Mouse (Mus musculus): Measurements from ENCODE around the gene Tmem231. TPM values are rescaled to one million over a fixed set of nuclear protein-coding genes. Genes with fewer than 3 reads are reported as not detected.

Tmem231 gene
- polyA plus RNA-seq (2014; fragmentation: Nextera tagmentation; extraction: Ambion mirVana), result 12.8 and 13.8 TPM in 2 replicates

DNA sequence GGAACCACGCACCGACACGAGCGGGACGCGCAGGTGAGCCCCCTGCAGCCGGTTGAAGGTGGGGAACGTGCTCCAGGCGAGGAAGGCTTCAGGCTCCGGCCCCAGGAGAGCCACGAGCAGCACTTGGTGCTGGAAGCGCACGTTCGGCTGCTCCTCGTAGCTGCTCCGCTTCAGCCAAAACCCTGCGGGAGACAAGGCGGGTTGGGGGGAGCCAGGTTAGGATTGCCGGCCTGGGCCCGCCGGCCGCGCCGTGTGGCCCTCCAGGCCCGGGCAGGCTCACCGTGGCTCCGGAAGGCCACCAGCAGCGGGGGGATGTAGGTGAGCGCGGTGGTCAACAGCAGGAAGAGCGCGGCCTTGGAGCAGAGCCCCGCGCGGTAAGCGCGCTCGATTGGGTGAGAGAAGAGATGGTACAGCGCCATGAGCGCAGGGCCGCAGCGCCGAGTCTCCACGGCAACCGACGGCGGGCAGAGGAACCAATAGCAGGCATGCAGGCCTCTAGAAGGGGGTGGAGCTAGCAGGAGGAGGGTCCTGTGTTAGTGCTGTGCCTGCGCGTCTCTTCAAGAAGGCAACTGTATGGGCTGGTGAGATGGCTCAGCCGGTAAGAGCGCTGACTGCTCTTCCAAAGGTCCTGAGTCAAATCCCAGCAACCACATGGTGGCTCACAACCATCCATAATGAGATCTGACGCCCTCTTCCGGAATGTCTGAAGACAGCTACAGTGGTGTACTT lies at the start of gene Tmem231:
Gene Tmem231 (minus strand): TSS at position 534 of the 729 bp plus-strand sequence.
- Histone ChIP-seq H3K4me1 (replicated peaks; ENCODE audit: control insufficient read depth, insufficient read depth, low read length) (peaks cover 10% of the 10 kb centered on the region), H3K36me3 (ENCODE audit: control insufficient read depth, insufficient read depth, low read length) (no peaks in the 10 kb centered on the region), H3K4me2 (ENCODE audit: low read length) (peak within 1 kb of the TSS; percentile 87), H3K9me3 (ENCODE audit: control insufficient read depth, low read length) (no peaks in the 10 kb centered on the region), H3K27me3 (replicated peaks; ENCODE audit: control insufficient read depth, insufficient read depth, low read length) (no peaks in the 10 kb centered on the region), H3K9ac (ENCODE audit: low read length) (peak within 1 kb of the TSS; percentile 57), H3K4me3 (ENCODE audit: low read depth, low read length) (peak within 1 kb of the TSS; percentile 63), H3K27ac (ENCODE audit: low read depth) (peak within 1 kb of the TSS; percentile 69)
- peak; percentile 98 for ATAC-seq (replicated peaks; ENCODE audit: low FRiP score, low TSS enrichment, low read depth)
- peak; percentile 87 for DNase-seq (ENCODE audit: low spot score)
- 1% methylated on average over 53 of the region's 53 CpGs for WGBS

DNA sequence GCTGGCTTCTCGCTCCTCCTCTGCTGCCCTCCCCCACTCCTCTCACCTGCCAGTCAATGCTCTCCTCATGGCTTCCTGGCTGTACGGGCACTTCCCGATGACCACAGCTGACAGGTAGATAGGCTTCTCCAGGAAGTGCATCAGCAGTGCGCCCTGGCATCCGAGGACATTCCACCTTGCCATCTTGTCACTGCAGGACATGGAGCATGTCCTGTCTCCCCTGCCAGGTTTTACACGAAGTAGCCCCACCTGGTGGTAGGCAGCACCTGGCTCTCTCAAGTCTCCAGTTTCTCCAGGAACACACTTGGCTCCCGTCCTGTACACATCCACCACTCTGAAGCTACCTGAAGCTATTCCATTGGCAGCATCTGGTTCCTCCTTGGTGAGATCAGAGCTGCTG lies 48.4 kb upstream of the Tmem231 start:
- no peak overlapping the region for H3K9ac ChIP-seq (ENCODE audit: low read length)
- H3K4me3 ChIP-seq (ENCODE audit: low read depth, low read length), result no peak overlapping the region
- DNase-seq (ENCODE audit: low spot score) (no peak), ATAC-seq (replicated peaks; ENCODE audit: low FRiP score, low TSS enrichment, low read depth) (no peak)
- H3K36me3 ChIP-seq (ENCODE audit: control insufficient read depth, insufficient read depth, low read length), result peaks cover 61% of the 10 kb centered on the region
- no peaks in the 10 kb centered on the region for H3K27me3 ChIP-seq (replicated peaks; ENCODE audit: control insufficient read depth, insufficient read depth, low read length)
- H3K9me3 ChIP-seq (ENCODE audit: control insufficient read depth, low read length), result no peaks in the 10 kb centered on the region
- no peak overlapping the region for H3K4me2 ChIP-seq (ENCODE audit: low read length)
- H3K27ac ChIP-seq (ENCODE audit: low read depth), result no peak overlapping the region
- no peaks in the 10 kb centered on the region for H3K4me1 ChIP-seq (replicated peaks; ENCODE audit: control insufficient read depth, insufficient read depth, low read length)
- WGBS, result 78% methylated on average over 7 of the region's 7 CpGs

DNA sequence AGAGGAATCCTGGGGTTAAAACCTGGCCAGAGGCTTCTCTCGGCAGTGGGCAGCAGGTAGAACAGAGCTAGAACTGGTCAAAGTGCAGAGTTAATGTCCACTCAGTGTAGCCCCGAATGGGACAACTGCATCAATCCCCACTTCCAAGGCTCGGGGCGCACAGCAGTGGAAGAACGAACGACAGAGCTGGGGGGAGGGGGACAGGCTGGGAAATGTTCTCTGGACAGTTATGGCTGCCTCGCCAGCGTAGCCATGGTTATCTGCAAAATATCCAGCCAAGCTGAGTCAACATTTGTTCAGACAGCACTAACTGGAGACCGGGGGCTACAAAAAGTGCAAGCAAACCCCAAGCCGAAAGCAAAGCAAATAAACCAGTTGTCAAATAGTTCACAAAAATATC lies 44.5 kb upstream of the Tmem231 start:
- H3K4me3 ChIP-seq (ENCODE audit: low read depth, low read length), result no peak overlapping the region
- H3K27ac ChIP-seq (ENCODE audit: low read depth), result no peak overlapping the region
- WGBS, result 69% methylated on average over 10 of the region's 10 CpGs
- no peaks in the 10 kb centered on the region for H3K4me1 ChIP-seq (replicated peaks; ENCODE audit: control insufficient read depth, insufficient read depth, low read length)
- ATAC-seq (replicated peaks; ENCODE audit: low FRiP score, low TSS enrichment, low read depth) (no peak), DNase-seq (ENCODE audit: low spot score) (no peak)
- H3K9me3 ChIP-seq (ENCODE audit: control insufficient read depth, low read length), result 0 out of 2 replicates have a peak, but pooled peaks cover 3% of the 10 kb centered on the region
- no peaks in the 10 kb centered on the region for H3K27me3 ChIP-seq (replicated peaks; ENCODE audit: control insufficient read depth, insufficient read depth, low read length)
- peaks cover 46% of the 10 kb centered on the region for H3K36me3 ChIP-seq (ENCODE audit: control insufficient read depth, insufficient read depth, low read length)
- no peak overlapping the region for H3K4me2 ChIP-seq (ENCODE audit: low read length)
- no peak overlapping the region for H3K9ac ChIP-seq (ENCODE audit: low read length)

- no peak overlapping the region for H3K4me2 ChIP-seq (ENCODE audit: low read length)
- peaks cover 39% of the 10 kb centered on the region for H3K36me3 ChIP-seq (ENCODE audit: control insufficient read depth, insufficient read depth, low read length)
- WGBS, result 87% methylated on average over 2 of the region's 2 CpGs
- DNase-seq (ENCODE audit: low spot score) (no peak), ATAC-seq (replicated peaks; ENCODE audit: low FRiP score, low TSS enrichment, low read depth) (no peak)
- no peak overlapping the region for H3K27ac ChIP-seq (ENCODE audit: low read depth)
- 0 out of 2 replicates have a peak, but pooled peaks cover 3% of the 10 kb centered on the region for H3K9me3 ChIP-seq (ENCODE audit: control insufficient read depth, low read length)
- no peak overlapping the region for H3K9ac ChIP-seq (ENCODE audit: low read length)
- H3K4me3 ChIP-seq (ENCODE audit: low read depth, low read length), result no peak overlapping the region
- no peaks in the 10 kb centered on the region for H3K4me1 ChIP-seq (replicated peaks; ENCODE audit: control insufficient read depth, insufficient read depth, low read length)
- no peaks in the 10 kb centered on the region for H3K27me3 ChIP-seq (replicated peaks; ENCODE audit: control insufficient read depth, insufficient read depth, low read length)
These were observed 42.6 kb upstream of the Tmem231 start for GRCm38 (mm10) chr8:111976326-111976725.

- Histone ChIP-seq H3K9me3 (ENCODE audit: control insufficient read depth, low read length) (0 out of 2 replicates have a peak, but pooled peaks cover 3% of the 10 kb centered on the region), H3K4me3 (ENCODE audit: low read depth, low read length) (no peak overlapping the region), H3K4me2 (ENCODE audit: low read length) (no peak overlapping the region), H3K27me3 (replicated peaks; ENCODE audit: control insufficient read depth, insufficient read depth, low read length) (no peaks in the 10 kb centered on the region), H3K4me1 (replicated peaks; ENCODE audit: control insufficient read depth, insufficient read depth, low read length) (no peaks in the 10 kb centered on the region), H3K9ac (ENCODE audit: low read length) (no peak overlapping the region), H3K36me3 (ENCODE audit: control insufficient read depth, insufficient read depth, low read length) (peaks cover 39% of the 10 kb centered on the region), H3K27ac (ENCODE audit: low read depth) (no peak overlapping the region)
- ATAC-seq (replicated peaks; ENCODE audit: low FRiP score, low TSS enrichment, low read depth) (no peak), DNase-seq (ENCODE audit: low spot score) (no peak)
- WGBS, result 95% methylated on average over 2 of the region's 2 CpGs
These were observed 42.0 kb upstream of the Tmem231 start for GRCm38 (mm10) chr8:111975706-111976105.

DNA sequence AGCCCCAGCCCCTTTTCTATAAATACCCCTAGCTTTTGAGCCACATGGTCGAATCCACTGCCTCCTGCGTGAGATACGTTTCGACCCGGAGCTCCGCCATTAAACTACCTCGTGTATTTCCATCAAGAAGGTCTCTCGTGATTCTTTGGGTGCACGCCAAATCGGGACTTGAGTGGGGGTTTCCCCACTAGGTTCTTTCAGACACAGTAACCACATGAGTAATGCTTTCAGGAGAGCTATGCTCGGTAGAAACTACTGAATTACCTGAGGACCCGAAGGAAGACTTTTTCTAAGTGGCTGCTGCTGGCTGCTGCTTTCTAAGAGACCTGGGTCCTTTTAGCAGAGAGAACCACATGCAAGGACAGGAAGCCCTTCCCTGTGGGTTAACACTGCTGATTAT lies 40.5 kb upstream of the Tmem231 start:
- Histone ChIP-seq H3K4me1 (replicated peaks; ENCODE audit: control insufficient read depth, insufficient read depth, low read length) (no peaks in the 10 kb centered on the region), H3K4me2 (ENCODE audit: low read length) (no peak overlapping the region), H3K9me3 (ENCODE audit: control insufficient read depth, low read length) (0 out of 2 replicates have a peak, but pooled peaks cover 3% of the 10 kb centered on the region), H3K27ac (ENCODE audit: low read depth) (no peak overlapping the region), H3K27me3 (replicated peaks; ENCODE audit: control insufficient read depth, insufficient read depth, low read length) (no peaks in the 10 kb centered on the region), H3K4me3 (ENCODE audit: low read depth, low read length) (no peak overlapping the region), H3K9ac (ENCODE audit: low read length) (no peak overlapping the region), H3K36me3 (ENCODE audit: control insufficient read depth, insufficient read depth, low read length) (peaks cover 32% of the 10 kb centered on the region)
- 95% methylated on average over 12 of the region's 12 CpGs for WGBS
- no peak for DNase-seq (ENCODE audit: low spot score)
- no peak for ATAC-seq (replicated peaks; ENCODE audit: low FRiP score, low TSS enrichment, low read depth)

DNA sequence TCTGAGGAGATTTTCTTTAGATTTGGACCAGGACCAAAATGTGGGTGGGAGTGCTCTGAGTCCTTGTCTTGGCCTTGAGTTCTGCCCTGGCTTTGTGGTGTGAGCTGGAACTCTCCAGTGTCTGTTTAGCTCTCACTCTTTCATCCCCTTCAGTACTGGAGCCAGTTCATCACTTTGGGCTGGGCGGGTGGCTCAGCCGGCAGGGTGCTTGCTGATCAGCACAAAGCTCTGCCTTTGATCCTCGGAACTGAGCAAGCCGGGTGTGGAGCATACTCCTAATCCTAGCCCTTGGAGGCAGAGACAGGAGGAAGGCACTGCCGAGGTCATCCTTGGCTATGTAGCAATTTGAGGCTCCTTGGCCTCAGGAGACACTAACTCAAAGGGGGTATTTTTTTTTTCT lies 35.3 kb upstream of the Tmem231 start:
- H3K9ac ChIP-seq (ENCODE audit: low read length), result no peak overlapping the region
- no peak overlapping the region for H3K4me2 ChIP-seq (ENCODE audit: low read length)
- no peaks in the 10 kb centered on the region for H3K9me3 ChIP-seq (ENCODE audit: control insufficient read depth, low read length)
- no peaks in the 10 kb centered on the region for H3K4me1 ChIP-seq (replicated peaks; ENCODE audit: control insufficient read depth, insufficient read depth, low read length)
- ATAC-seq (replicated peaks; ENCODE audit: low FRiP score, low TSS enrichment, low read depth), result no peak
- H3K27ac ChIP-seq (ENCODE audit: low read depth), result no peak overlapping the region
- no peak for DNase-seq (ENCODE audit: low spot score)
- no peak overlapping the region for H3K4me3 ChIP-seq (ENCODE audit: low read depth, low read length)
- no peaks in the 10 kb centered on the region for H3K27me3 ChIP-seq (replicated peaks; ENCODE audit: control insufficient read depth, insufficient read depth, low read length)
- 54% methylated on average over 5 of the region's 5 CpGs for WGBS
- peaks cover 12% of the 10 kb centered on the region; the same call in 1 of the 2 replicates for H3K36me3 ChIP-seq (ENCODE audit: control insufficient read depth, insufficient read depth, low read length)

- Histone ChIP-seq H3K36me3 (ENCODE audit: control insufficient read depth, insufficient read depth, low read length) (peaks cover 12% of the 10 kb centered on the region; the same call in 1 of the 2 replicates), H3K4me1 (replicated peaks; ENCODE audit: control insufficient read depth, insufficient read depth, low read length) (no peaks in the 10 kb centered on the region), H3K9ac (ENCODE audit: low read length) (no peak overlapping the region), H3K4me2 (ENCODE audit: low read length) (no peak overlapping the region), H3K4me3 (ENCODE audit: low read depth, low read length) (no peak overlapping the region), H3K9me3 (ENCODE audit: control insufficient read depth, low read length) (no peaks in the 10 kb centered on the region), H3K27ac (ENCODE audit: low read depth) (no peak overlapping the region), H3K27me3 (replicated peaks; ENCODE audit: control insufficient read depth, insufficient read depth, low read length) (no peaks in the 10 kb centered on the region)
- DNase-seq (ENCODE audit: low spot score) (no peak), ATAC-seq (replicated peaks; ENCODE audit: low FRiP score, low TSS enrichment, low read depth) (no peak)
- WGBS, result 85% methylated on average over 10 of the region's 10 CpGs
These were observed 34.9 kb upstream of the Tmem231 start for GRCm38 (mm10) chr8:111968541-111968940.
